Mouse (Mus musculus): ENCODE data around the gene Pard3. TPM values are rescaled to one million over a fixed set of nuclear protein-coding genes. Genes with fewer than 3 reads are reported as not detected.

The Pard3 gene
- total RNA-seq, 4 experiments from 2014 or later = 30.2 to 32.1 (median 30.9) TPM

DNA sequence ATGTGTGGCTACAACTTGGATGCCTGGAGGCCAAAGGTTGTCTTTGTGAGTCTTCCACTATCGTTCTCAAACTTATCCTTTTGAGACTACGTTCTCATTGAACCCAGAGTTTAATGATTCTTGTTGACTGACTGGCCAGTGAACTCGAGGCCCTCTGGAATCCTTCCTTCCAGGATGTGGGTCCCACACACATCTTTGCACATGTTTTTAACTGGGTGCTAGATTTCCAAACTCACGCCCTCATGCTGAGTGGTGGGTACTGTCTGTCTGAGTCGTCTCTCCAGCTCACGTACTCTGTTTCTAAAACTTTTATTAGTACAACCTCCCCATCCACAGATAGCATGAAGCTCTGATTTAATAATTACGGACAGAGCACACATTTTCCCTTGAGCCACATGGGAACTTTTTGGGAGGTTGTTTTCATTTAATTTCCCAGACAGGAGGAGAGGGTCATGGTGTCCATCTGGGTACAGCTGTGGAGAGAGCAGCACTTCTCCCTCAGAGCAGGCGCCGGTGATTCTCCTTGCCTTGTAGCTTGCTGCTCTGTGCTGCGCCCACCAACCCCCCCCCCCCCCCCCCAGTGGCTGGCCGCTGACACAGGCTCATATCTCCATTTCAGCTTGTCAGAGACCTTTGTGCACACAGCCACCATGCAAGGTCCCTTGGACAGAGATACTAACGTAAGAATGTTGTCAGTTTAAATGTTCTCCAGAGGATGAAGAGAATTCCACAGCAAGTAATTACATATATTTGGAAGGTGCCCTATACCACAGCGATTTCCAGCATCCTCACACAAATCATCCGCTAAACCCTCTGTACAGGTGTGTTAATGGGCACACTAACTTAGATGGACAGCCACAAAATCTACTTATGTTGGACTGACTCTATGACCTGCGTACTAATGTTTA, 165.9 kb downstream of the Pard3 start:
- DNase-seq (ENCODE audit: low spot score) = no peak

DNA sequence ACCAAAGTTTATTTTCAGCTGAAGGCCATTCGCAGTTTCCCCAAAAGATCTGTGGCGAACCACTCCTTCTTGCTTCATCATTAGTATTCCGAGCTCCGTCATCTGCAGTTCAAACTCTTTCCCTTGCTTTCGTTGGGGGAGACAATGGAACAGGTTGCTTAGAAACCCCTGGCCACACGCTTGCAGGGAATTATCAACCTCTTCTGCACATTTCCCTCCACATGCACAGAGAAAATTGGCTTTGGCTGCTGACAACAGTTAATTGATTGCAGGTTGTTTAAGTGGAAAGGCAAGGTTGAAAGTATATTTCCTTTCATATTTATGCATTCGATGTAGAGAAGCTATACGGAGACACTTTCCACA, 166.5 kb downstream of the Pard3 start:
- no peak for DNase-seq (ENCODE audit: low spot score)

DNA sequence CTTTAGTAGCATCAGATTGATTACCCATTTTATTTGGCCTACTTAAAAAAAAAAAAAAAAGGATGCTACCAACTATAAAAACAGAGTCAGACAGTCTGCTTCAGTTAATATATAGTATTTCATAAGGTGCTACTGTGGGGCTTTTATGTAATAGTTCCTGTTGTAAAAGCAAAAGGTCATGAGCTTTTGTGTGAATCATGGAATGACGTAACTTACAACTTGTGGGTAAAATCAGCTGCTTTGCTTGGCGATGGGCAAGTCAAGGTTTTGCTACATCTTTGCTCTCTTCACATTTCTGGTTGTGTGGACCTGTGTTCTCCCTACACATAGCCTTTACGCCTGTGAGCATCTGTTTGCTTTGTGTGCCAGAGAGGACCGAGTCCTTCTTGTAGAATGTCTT, 179.7 kb downstream of the Pard3 start:
- no peak for DNase-seq (ENCODE audit: low spot score)

- no peak for DNase-seq (ENCODE audit: low spot score)
Measured at GRCm38 (mm10) chr8:127243841-127244240, 180.1 kb downstream of the Pard3 start.

DNA sequence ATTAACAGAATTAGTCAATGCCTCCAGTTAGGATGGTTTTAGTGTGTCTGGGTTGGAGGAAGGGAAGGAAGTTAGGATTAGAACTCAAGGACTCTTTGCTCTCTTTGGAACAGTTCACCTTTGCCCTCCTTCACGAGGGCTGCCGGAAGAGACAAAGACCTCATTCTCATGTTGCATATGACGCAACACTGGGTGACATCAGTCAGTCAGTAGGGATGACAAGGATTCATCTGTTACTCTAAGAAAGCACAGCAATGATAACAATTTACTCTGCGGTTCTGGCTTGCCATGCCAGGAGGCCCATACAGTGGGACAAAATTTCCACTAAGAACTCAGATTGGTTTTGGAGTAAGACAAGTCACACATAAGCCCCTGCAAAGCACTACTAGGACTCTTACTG, 187.1 kb downstream of the Pard3 start:
- no peak for DNase-seq (ENCODE audit: low spot score)

GRCm38 (mm10) chr8:127251476-127251875, 187.8 kb downstream of the Pard3 start:
- no peak for DNase-seq (ENCODE audit: low spot score)

DNA sequence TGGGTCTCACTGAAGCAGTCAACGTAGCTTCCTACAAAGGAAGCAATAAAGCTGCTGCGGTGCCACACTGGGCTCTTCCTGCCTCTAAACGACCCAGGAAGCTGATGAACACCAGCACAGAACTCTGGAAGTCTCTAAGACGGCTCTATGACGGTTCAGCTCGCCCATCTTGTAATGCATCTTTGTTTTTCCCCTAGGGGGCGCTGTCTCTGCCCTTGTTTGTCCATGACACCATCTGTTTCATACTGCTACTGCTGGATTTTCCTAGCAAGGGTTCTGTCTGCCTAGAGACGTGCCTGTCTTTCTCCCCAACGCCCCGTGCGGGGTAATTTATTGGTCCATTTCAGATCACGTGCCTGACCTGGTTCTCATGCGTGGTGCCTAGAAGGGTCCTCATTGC, 188.3 kb downstream of the Pard3 start:
- DNase-seq (ENCODE audit: low spot score) = no peak

DNA sequence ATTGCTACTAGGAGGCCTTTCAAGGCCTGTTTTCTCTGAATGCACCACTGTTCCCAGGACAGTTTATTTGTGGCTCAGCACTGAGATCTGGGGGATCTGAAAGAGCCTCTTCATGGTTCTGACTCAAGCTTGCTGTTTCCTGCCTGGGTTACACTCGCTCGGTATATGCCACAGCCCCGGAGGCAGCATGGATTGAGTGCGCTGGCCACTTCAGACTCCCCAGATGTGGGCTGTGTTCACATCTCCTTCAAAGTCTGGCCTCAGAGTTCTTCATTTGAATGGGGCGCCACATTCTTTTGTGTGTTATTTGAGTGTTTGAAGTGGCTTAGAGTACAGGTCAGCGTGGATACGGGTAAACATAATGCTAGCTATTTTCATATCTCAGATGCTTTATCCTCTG, 190.9 kb downstream of the Pard3 start:
- no peak for DNase-seq (ENCODE audit: low spot score)

- no peak for DNase-seq (ENCODE audit: low spot score)
Measured at GRCm38 (mm10) chr8:127257086-127257485, 193.4 kb downstream of the Pard3 start.

- DNase-seq (ENCODE audit: low spot score) = no peak
Measured at GRCm38 (mm10) chr8:127261051-127261450, 197.4 kb downstream of the Pard3 start.

DNA sequence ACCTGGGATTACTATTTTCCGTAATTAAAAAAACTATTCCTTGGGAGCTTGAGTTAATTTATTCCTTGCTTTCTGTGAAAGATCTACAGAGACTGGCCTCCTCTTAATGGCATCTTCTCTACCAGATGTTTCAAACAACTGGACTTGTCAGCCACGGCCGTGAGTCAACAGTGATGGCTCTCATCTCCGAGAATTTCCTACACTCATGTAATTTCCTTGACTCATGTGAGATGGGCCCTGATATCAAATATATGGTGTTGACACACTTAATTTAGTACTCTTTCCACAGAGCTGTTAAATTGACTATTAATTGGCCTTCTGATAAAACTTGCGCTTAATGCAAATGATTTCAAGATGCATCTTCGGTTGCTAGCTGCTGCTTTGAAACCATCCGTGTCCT, 198.3 kb downstream of the Pard3 start:
- no peak for DNase-seq (ENCODE audit: low spot score)

- DNase-seq (ENCODE audit: low spot score) = no peak
Measured at GRCm38 (mm10) chr8:127262436-127262835, 198.7 kb downstream of the Pard3 start.

DNA sequence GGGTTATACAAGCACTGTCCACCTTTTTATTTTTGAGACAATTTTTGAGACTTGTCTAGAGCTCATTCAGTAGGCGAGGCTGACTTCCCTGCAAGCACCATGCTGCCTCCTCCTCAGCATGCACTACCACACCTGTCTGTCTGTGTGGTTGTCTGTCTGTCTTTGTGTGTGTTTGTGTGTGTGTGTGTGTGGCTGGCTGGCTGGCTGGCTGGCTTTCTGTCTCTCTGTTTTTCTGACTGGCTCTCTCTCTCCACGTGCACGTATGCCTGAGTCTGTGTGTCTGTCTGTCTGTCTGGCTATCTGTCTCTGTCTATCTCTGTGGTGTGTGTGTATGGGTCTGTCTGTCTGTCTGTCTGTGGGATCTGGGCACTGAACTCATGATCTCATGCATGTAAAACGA, 199.2 kb downstream of the Pard3 start:
- DNase-seq (ENCODE audit: low spot score) = no peak

DNA sequence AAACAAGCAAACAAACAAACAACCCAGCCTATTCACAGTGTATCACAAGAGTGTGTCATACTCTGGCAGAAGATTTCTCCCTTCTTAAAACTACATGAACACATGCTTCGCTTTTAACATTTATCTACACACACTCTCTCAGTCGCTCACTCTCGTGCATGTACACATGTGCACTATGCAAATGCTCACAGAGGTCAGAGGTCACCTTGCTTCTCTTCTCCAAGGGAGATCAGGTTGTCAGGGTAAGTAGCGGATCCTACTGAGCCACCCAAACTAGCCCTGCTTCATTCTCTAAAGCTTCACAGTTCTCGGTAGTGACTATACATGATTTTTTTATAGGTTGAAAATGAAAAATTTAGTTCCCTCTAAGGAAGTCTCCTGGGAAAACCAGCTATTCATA, 199.8 kb downstream of the Pard3 start:
- no peak for DNase-seq (ENCODE audit: low spot score)

DNA sequence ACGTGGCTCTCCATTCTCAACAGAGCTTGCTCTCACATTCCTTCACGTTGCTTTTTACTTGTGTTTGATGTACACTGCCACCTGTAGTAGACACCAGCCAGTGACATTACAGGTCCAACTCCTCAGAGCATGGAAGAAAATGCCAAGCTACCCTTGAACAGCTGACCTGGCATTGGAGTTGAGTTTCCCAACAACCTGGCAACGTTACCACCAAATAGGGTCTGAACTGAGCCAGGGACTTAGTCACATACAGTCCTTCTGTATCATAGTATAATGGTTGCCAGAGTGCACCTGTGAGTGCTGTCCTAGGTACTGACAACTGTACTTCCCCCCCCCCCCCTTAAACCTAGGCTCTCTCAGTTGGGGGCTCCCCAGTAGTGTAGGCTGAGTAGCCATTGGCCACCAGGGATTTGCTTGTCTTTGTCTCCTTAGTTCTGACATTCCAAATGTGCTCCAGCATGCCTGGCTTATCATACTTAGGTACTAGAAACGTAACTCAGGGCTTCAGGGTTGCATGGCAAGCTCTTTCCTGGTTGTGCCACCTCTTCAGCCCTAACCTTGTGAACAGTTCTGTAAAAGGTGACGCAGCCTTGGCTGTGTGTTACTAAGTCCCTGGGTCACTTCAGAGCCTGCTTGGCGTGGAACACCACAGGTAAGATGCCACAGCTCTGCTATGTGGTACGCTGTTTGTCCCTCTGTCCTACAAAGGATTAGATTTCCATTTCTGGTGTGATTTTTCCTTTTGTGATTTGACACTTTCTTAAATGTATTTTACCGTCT, 201.2 kb downstream of the Pard3 start:
- DNase-seq (ENCODE audit: low spot score) = no peak

DNA sequence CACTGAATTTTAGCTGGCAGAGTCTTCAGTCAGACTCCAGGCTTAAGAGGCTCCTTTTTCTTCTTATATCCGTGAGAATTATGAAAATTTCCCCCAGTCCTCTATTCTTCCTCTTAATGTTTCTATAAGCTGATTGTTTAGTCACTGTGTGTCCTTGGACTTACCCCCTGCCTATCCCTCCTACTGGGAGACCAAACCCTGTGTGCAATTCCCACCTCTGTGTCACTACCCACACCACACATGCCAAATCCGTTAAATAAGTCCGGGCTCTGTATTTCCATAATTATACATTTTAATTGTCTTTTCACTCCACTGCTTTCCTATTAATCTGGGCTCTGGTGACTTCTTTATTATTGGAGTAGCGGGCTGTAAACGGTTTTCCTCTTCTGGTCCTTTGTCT, 203.1 kb downstream of the Pard3 start:
- DNase-seq (ENCODE audit: low spot score) = no peak

- no peak for DNase-seq (ENCODE audit: low spot score)
Measured at GRCm38 (mm10) chr8:127268239-127269024, 204.7 kb downstream of the Pard3 start.

- DNase-seq (ENCODE audit: low spot score) = no peak
Measured at GRCm38 (mm10) chr8:127269082-127269747, 205.5 kb downstream of the Pard3 start.

- no peak for DNase-seq (ENCODE audit: low spot score)
Measured at GRCm38 (mm10) chr8:127271186-127271585, 207.5 kb downstream of the Pard3 start.

- no peak for DNase-seq (ENCODE audit: low spot score)
Measured at GRCm38 (mm10) chr8:127280299-127280974, 216.7 kb downstream of the Pard3 start.

DNA sequence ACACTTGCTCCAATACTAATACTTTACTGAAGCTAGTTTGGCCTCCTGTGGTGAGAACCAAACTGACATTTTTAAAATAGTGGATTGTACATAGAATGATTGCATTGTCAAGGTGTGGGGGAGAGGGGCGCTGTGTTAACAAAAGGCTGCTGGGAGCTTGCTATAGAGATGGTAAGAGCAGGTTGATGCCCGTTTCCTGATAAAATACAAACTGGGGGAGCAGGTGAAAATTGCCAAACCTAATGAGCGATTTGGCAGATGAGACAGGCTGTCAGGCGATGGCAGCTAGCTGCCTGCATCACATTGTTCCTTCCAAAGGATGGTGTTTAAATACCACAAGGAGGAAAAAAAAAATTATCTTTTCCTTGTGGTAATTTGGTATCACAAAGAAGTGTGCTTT, 217.3 kb downstream of the Pard3 start:
- DNase-seq (ENCODE audit: low spot score) = no peak
